Mouse (Mus musculus) lung, postnatal 0 days (tissue): ENCODE data around the gene Flnc. TPM values are rescaled to one million over a fixed set of nuclear protein-coding genes. Genes with fewer than 3 reads are reported as not detected.

Experiments used
- ATAC-seq: fragments of 200-750 bp; cut with Nextera tagmentation; 2 replicates; pipeline ENCODE4 v1.8.0; 2017; ENCODE audit warnings: moderate library complexity
- DNase-seq: peaks from one replicate; pipeline ENCODE4 v3.0.0-alpha.2; 2016; ENCODE audit warnings: low spot score
- H3K27ac ChIP-seq: fragments of 300-500 bp; sonication (generic); 2 replicates; pipeline ENCODE4 v1.5.1; 2014; ENCODE audit warnings: antibody characterized with exemption, mild to moderate bottlenecking, low read length, mixed read lengths
- H3K27me3 ChIP-seq: fragments of 300-500 bp; sonication (generic); replicated peaks from 2 replicates; pipeline ENCODE4 v1.6.1; 2014; ENCODE audit warnings: low read length, mixed read lengths; ENCODE audit not compliant: insufficient read depth
- H3K36me3 ChIP-seq: fragments of 300-500 bp; sonication (generic); 2 replicates; pipeline ENCODE4 v1.6.1; 2014; ENCODE audit warnings: low read length, mixed read lengths; ENCODE audit not compliant: insufficient read depth
- H3K4me1 ChIP-seq: fragments of 300-500 bp; sonication (generic); 2 replicates; pipeline ENCODE4 v1.6.1; 2014; ENCODE audit warnings: antibody characterized with exemption, low read depth, low read length, mixed read lengths; ENCODE audit not compliant: insufficient read depth
- H3K4me2 ChIP-seq: fragments of 300-500 bp; sonication (generic); replicated peaks from 2 replicates; pipeline ENCODE4 v1.6.1; 2014; ENCODE audit warnings: low read depth, mild to moderate bottlenecking, low read length, moderate library complexity, mixed read lengths
- H3K4me3 ChIP-seq: fragments of 300-500 bp; sonication (generic); 2 replicates; pipeline ENCODE4 v1.5.1; 2014; ENCODE audit warnings: low read depth, low read length
- H3K9ac ChIP-seq: fragments of 300-500 bp; sonication (generic); replicated peaks from 2 replicates; pipeline ENCODE4 v1.6.1; 2014; ENCODE audit warnings: low read depth, mild to moderate bottlenecking
- H3K9me3 ChIP-seq: fragments of 300-500 bp; sonication (generic); 2 replicates; pipeline ENCODE4 v1.6.1; 2016; ENCODE audit warnings: low read length, mixed read lengths
- CTCF ChIP-seq: IDR thresholded peaks from 2 replicates; pipeline ENCODE4 v1.5.1; 2016; ENCODE audit warnings: antibody characterized with exemption, mild to moderate bottlenecking
- EP300 ChIP-seq: IDR thresholded peaks from 2 replicates; pipeline ENCODE4 v1.6.1; 2016; ENCODE audit warnings: antibody characterized with exemption, mild to moderate bottlenecking, control low read depth
- WGBS: fragments of 180-500 bp; shearing (Covaris S2); extraction: QIAGEN DNeasy Blood & Tissue Kit; methylation state at CpG from one replicate; pipeline ENCODE4 v1.1.7; 2014; 5-methylcytosine and 5-hydroxymethylcytosine counted together
- polyA plus RNA-seq: library from polyadenylated mRNA; unstranded; fragments of >200 nt; fragmentation: Nextera tagmentation; extraction: Ambion mirVana; gene quantifications from 2 replicates; pipeline ENCODE4 v1.2.1, GENCODE M21; 2015

Flnc gene
- polyA plus RNA-seq, 1 experiment from 2014 or later, result 1.2 TPM

DNA sequence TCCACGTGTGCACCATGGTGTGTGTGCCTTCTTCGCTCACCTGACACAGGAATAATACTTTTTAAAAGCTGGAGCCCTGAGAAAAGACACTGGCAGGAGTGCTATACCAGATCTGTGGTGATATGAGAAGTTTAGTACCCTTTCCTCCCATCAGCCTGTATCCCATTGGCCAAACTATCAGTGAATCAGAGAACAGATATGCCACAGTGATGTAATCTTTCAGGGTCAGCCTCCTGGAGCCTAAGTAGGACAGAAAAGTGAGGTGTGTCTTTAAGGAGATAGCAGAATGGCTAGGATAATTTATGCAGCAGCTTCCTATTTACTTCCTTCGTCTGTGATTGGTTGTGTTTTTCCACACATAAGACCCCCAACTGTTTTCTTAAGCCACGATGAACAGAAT lies 4.9 kb upstream of the Flnc start:
- Histone ChIP-seq H3K27me3 (0 out of 2 replicates have a peak, but pooled peaks cover 6% of the 10 kb centered on the region), H3K36me3 (no peaks in the 10 kb centered on the region), H3K4me1 (no peaks in the 10 kb centered on the region), H3K4me2 (no peak overlapping the region), H3K9me3 (no peaks in the 10 kb centered on the region), H3K9ac (no peak overlapping the region), H3K4me3 (no peak overlapping the region), H3K27ac (no peak overlapping the region)
- DNase-seq (no peak), ATAC-seq (no peak)
- no peak for TF ChIP-seq CTCF
- no peak for TF ChIP-seq EP300
- 46% methylated on average over 4 of the region's 4 CpGs for WGBS

DNA sequence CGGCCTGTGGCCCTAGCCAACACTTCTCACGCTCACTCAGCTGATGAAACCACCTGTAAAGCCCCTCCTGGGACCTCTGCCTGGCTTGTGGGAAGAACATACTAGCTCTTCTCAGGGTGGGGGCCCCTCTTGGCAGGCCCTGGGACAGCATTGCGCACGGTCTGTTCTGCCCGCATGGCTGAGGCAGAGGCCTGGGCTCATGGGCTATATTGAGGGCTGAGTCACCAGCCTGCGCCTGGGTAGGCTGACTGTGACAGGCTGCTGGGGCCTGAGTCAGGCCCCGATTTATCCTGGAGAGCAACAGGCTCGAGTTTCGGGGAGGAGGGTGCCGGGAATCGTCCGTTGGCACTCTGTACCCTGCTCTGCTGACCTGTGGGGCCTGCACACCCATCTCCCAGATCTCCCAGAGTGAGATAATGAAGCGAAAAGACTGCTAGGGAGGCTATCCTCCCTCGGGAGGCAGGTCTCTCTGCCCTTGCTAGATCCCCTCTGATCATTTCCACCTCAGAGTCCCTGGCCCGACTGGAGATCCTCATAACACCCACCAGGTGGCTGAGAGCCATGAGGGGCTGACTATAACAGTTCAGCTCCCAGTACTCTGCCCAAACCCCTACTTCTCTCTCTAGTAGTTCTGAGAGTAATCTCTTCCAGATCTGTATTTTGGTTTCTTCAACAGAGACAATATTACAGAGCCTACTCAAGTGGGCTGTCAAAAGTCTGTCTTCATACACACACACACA lies 2.2 kb upstream of the Flnc start:
- Histone ChIP-seq H3K9me3 (no peaks in the 10 kb centered on the region), H3K4me1 (no peaks in the 10 kb centered on the region), H3K4me2 (no peak overlapping the region), H3K36me3 (no peaks in the 10 kb centered on the region), H3K9ac (no peak overlapping the region), H3K4me3 (no peak overlapping the region), H3K27ac (no peak overlapping the region), H3K27me3 (0 out of 2 replicates have a peak, but pooled peaks cover 6% of the 10 kb centered on the region)
- no peak for TF ChIP-seq EP300
- TF ChIP-seq CTCF, result no peak
- DNase-seq (no peak), ATAC-seq (no peak)
- 50% methylated on average over 15 of the region's 15 CpGs for WGBS

DNA sequence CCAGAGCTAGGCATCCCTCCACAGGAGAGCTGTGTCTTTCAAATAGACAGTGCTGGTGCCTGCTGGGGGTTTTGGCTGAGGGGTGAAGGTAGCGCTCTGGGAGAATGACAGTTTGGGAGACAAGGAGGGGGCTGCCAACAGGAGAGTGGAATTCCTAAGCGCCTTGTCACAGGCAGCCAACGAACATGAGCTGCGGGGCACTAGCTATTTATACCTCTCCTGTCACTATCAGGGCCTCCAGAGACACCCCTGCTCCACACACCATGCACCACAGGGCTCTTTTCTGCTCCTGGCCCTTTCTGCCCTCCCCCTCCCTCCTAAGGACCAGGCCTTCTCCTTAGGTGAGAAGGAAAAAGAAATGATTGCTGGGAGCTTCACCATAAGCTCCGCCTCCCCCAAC lies 1.6 kb upstream of the Flnc start:
- H3K4me2 ChIP-seq, result no peak overlapping the region
- ATAC-seq, result no peak
- no peaks in the 10 kb centered on the region for H3K36me3 ChIP-seq
- H3K9me3 ChIP-seq, result no peaks in the 10 kb centered on the region
- TF ChIP-seq CTCF, result no peak
- TF ChIP-seq EP300, result no peak
- 0 out of 2 replicates have a peak, but pooled peaks cover 6% of the 10 kb centered on the region for H3K27me3 ChIP-seq
- no peak overlapping the region for H3K4me3 ChIP-seq
- no peaks in the 10 kb centered on the region for H3K4me1 ChIP-seq
- H3K27ac ChIP-seq, result no peak overlapping the region
- DNase-seq, result no peak
- WGBS, result 26% methylated on average over 5 of the region's 5 CpGs
- H3K9ac ChIP-seq, result no peak overlapping the region

DNA sequence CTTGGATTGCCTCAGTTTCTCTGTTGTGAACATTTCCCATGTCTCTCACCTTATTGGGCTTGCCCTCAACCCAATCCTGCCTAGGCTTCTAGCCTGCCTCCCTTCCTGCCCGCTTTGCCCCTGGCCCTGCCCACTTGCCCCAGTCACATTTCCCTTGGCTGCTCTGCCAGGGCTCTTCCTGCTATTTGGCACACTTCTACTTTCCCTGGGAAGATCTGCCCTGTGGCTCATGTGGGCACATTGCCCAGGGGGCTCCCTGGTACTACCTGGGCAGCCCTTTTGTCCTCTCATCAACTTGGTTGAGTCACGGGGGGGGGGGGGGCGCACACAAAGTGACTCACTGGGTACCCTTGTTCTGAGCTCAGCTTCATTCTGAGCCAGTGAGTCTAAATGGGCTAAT lies 900 bp upstream of the Flnc start:
- TF ChIP-seq EP300, result no peak
- no peak for TF ChIP-seq CTCF
- no peaks in the 10 kb centered on the region for H3K36me3 ChIP-seq

DNA sequence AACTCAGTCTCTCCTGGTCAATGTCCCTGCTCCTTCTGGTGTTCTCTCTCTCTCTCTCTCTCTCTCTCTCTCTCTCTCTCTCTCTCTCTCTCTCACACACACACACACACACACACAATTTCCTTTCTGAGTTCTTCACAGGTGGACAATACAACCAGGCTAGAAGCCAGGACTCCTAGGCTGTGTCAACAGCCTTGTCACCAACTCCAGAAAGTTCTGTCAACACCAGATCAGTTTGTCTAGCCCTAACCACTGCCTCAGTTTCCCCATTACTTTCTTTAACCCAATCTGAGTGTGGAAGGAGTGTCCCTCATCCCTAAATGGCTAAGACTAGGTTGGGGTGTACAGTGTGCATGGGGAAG lies 399 bp upstream of the Flnc start:
- Histone ChIP-seq H3K9ac (no peak overlapping the region), H3K4me2 (peak overlapping the region; percentile 90), H3K4me3 (peak overlapping the region; percentile 51), H3K27me3 (0 out of 2 replicates have a peak, but pooled peaks cover 6% of the 10 kb centered on the region), H3K27ac (no peak overlapping the region), H3K4me1 (no peaks in the 10 kb centered on the region), H3K36me3 (no peaks in the 10 kb centered on the region), H3K9me3 (no peaks in the 10 kb centered on the region)
- ATAC-seq (no peak), DNase-seq (no peak)
- TF ChIP-seq CTCF, result no peak

More for the DNA sequence above, 900 bp upstream of the Flnc start:
- DNase-seq (no peak), ATAC-seq (no peak)
- Histone ChIP-seq H3K4me2 (no peak overlapping the region), H3K4me1 (no peaks in the 10 kb centered on the region), H3K9me3 (no peaks in the 10 kb centered on the region), H3K27me3 (0 out of 2 replicates have a peak, but pooled peaks cover 6% of the 10 kb centered on the region), H3K27ac (no peak overlapping the region), H3K9ac (no peak overlapping the region), H3K4me3 (no peak overlapping the region)
- 49% methylated on average over 3 of the region's 3 CpGs for WGBS

DNA sequence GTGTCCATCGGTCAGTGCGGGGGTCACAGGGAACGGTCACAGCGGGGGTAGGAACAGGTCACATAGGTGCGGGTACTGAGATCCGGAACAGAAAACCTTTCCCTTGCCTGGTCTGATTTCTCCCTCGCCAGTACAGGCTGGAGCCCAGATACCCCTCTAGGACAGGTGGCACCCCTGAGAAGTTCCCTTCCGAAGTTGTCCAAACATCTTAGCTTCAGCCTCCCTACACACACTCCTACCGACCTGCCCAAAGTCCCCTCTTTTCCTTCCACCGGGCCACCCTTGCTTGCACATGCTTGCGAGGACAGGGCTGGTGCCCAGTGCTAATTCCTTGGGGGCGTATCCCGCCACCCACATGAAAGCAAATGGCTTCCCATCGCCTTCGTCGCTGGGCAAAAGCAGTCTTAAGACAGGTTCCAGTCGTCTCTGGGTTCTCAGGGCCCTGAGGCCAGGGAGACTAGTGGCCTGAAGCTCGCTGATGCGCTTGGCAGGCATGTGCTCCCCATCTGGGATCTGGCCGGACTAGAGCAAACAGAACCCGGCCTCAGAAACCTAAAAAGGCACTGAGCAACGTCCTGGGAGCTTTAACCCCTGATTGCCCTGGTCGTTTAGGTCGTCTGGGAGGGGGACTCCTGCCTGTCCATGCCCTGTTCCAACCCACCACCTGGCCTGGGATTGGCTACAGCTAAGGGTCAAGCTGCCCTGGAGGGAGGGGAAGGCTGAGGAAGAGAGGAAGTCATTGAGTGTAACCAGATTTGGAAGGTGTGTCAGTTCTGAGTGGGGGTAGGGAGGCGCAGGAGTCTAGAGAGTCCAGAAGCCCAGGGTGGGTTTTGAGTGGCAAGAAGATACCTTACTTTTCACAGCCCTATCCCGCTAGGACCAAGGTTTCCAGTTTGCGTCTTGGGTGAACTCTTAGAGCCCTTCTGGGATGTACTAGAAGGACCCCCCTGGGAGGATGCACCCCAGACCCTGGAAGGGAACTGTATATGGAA lies 1.0 kb downstream of the Flnc start:
- no peak for ATAC-seq
- no peak overlapping the region for H3K27ac ChIP-seq
- H3K4me3 ChIP-seq, result peak overlapping the region; percentile 51
- no peaks in the 10 kb centered on the region for H3K4me1 ChIP-seq
- H3K36me3 ChIP-seq, result no peaks in the 10 kb centered on the region
- H3K9ac ChIP-seq, result no peak overlapping the region
- H3K9me3 ChIP-seq, result no peaks in the 10 kb centered on the region
- TF ChIP-seq EP300 (no peak), CTCF (no peak)
- WGBS, result 9% methylated on average over 27 of the region's 27 CpGs
- DNase-seq, result no peak
- 0 out of 2 replicates have a peak, but pooled peaks cover 6% of the 10 kb centered on the region for H3K27me3 ChIP-seq
- peak overlapping the region; percentile 90 for H3K4me2 ChIP-seq
